Mouse (Mus musculus): ENCODE measurements around the gene Sycp3. TPM values are rescaled to one million over a fixed set of nuclear protein-coding genes. Genes with fewer than 3 reads are reported as not detected.

Gene Sycp3
- polyA plus RNA-seq, 1 experiment = not detected

- no peak for TF ChIP-seq GATA1 (IDR thresholded peaks at IDR 0.05; ENCODE audit: low read length)
Observed at GRCm38 (mm10) chr10:88491632-88492031, 32.3 kb downstream of the Sycp3 start.

- no peak for TF ChIP-seq GATA1 (IDR thresholded peaks at IDR 0.05; ENCODE audit: low read length)
Observed at GRCm38 (mm10) chr10:88492658-88493057, 33.3 kb downstream of the Sycp3 start.

GRCm38 (mm10) chr10:88494959-88495587 is 35.7 kb downstream of the Sycp3 start:
- no peak for TF ChIP-seq GATA1 (IDR thresholded peaks at IDR 0.05; ENCODE audit: low read length)

DNA sequence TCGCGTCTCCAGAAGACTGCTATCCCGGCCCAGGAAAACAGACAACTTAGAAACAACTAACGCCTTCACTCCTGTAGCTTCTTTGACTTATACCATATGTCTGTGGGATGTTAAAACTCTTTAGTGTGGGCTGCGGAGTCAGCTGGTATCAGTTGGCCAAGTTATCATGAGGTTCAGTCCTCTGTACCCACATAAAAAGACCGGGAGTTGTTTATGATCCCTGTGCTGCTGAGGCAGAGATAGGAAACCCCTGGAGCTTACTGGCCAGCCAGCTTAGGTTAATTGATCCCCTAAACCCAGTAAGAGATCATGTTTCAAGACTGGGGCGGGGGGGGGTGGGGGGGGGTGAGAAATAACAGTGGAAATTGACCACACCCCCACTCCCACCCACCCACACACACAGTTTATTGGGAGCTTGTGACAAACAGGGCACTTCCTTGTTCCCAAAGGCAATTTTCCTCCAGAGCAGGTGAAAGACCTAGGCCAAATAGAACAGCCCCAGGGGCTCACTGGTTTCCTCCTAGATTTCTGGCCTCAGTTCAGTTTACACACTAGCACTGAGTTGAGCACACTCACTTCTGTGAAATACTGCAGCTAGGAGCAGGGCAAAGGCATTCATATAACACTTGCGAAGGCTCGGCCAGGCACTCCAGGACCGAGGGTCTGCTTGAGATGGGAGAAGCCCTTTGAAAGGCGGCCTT is 37.6 kb downstream of the Sycp3 start:
- TF ChIP-seq GATA1 (IDR thresholded peaks at IDR 0.05; ENCODE audit: low read length) = no peak

DNA sequence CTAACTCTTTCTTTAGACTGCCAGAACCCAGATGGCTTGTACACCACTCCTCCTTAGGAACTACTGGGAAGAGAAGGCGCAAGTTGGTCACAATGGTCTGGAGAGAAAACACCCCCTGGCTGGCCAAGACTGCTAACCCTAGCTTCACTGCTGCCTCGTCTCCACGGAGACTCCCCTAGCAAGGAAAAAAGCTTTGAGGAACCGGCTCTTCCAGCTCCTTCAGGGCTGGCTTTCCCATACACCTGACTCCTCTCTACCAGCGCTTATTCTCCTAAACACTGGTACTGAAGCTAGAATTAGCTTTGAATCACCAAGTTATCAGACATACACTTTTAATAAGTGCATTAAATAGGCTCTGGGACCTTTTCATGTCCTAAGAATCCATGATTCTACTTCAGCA is 40.6 kb downstream of the Sycp3 start:
- TF ChIP-seq GATA1 (IDR thresholded peaks at IDR 0.05; ENCODE audit: low read length) = no peak

GRCm38 (mm10) chr10:88501370-88501769 is 42.0 kb downstream of the Sycp3 start:
- TF ChIP-seq GATA1 (IDR thresholded peaks at IDR 0.05; ENCODE audit: low read length) = no peak

DNA sequence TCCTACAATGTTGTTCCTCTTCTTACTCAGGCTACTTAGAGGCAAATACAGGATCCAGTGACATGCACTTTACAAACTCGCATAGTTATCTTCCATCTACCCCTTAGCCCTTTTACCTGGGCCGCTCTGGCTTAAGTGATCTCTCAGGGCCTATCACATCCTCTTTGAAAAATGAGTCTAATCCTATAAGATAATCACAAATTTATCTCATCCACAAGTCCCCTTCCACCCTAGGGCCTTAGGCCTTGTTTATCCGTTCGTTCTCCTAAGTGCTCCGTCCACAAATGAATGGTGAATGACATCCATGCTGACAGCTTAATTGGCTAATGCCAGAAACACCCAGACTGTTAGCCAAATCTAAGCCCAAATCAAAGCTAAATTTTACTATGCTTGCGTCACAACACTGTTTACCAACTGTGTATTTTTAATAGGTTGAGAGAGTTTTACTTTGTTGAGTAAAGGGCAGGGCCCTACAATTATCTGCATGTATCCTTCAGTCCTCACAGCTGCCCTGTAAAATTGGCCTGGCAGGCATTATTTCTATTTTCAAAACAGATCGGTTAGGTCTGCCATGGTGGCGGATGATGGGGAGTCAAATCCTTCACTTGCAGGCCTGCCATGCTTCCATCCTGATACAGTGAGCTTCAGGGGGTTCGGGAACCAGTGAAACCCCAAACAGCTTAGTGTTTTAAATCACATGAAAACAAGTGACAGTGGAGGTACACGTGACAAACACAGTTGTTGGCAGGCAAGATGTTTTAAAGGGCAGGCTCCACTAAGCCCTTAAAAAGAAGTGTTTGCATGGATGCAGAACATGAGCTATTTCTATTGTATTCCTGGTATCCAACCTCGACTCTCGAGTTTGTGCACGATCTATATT is 42.8 kb downstream of the Sycp3 start:
- TF ChIP-seq GATA1 (IDR thresholded peaks at IDR 0.05; ENCODE audit: low read length) = no peak

DNA sequence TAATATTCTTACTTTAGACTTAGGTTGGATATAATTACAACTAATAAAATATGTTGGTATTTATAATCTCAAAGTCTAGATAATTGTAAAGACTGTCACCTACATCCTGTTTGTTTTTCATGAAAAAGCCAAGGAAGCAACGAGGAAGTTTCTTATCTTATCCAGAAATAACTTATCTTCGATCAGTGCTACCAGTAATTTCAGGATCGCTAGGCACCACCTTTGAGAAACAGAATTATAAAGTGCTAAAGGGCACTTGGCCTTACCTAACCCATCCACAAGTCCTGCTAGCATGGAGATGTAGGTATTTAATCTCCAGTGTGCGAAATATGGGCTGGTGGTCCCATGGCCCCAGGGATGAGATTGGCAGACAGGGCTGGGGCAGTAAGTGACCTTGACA is 43.5 kb downstream of the Sycp3 start:
- no peak for TF ChIP-seq GATA1 (IDR thresholded peaks at IDR 0.05; ENCODE audit: low read length)

DNA sequence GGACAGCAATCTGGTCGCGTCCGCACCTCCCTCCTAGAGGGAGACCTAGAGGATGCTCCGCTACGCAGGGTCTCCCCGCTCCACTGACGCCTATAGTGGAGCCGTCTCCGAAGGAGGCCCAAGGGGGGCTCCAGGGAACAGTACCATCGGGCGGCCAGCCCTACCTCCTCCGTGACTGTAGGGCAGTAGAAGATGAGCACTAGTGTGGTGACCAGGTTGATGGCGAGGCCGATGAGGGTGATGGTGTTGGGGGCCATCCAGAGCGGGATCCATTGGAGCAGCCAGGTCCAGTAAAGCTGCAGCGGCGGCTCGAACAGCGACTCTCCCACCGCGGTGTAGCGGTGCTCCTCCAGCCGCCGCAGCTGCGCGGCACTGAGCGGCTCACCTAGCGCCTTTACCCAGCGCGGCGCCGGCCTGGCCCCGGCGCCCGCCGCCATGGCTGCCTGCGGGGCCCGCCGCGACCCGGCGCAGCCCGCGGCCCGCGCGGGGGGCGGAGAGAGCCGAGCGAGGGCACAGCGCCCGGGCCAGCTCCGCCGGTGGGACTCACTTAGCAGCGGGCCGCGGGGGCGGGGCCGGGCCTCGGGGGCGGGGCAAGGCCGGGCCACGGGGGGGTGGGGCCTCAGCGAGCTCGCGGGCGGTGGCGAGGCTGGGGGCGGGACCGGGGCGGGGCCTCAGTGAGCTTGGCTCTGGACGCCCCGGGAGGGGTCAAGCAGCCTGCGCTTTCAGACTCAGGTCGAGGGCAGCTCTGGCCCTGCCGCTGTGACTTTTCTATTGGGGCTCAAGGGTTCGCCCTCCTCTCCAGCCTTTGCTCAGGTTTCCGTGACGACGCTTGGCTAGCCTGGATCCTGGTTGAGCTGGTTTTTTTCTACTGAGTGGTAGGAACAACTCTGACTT is 44.3 kb downstream of the Sycp3 start, which contains the start of gene Chpt1:
Gene Chpt1, minus strand, starts transcription at position 653 of the 894 bp plus-strand sequence.
- no peak for TF ChIP-seq GATA1 (IDR thresholded peaks at IDR 0.05; ENCODE audit: low read length)

DNA sequence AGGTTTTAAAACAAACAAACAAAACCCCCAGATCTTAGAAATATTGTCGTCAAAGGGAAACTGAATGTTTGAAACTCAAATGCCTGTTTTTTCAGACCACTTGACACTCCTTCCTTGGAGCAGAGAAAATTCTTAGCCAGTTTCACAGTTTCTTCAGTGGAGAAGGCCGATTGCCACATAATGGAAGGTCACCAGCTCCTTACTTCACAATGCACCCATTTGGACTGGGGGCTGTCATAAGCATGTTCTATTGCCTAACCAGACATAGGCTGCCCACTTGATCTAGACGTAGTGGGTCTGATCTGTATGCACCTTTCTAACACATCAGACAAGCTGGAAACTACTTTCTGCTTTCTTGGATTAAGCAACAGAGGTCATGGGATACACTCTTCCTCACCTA is 45.1 kb downstream of the Sycp3 start:
- TF ChIP-seq GATA1 (IDR thresholded peaks at IDR 0.05; ENCODE audit: low read length) = no peak

DNA sequence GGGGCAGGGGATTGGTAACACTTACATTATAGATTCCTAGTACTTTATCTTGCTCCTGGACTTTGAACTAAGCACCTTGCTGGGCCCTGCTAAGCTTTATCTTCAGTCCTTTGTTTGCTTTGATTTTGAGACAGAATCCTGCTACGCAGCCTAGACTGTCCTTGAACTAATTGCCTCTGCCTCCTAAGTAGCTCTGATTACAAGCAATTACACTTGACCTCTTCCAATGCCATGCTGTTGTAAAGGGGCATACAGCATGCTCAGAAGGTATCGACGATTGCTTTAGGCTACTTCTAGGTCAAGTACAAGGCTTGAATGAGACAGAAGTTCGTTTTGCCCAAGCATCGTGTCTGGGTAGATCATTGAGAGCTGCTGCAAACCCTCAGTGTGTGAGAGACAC is 45.9 kb downstream of the Sycp3 start:
- TF ChIP-seq GATA1 (IDR thresholded peaks at IDR 0.05; ENCODE audit: low read length) = no peak

GRCm38 (mm10) chr10:88507691-88508143 is 48.3 kb downstream of the Sycp3 start:
- no peak for TF ChIP-seq GATA1 (IDR thresholded peaks at IDR 0.05; ENCODE audit: low read length)

DNA sequence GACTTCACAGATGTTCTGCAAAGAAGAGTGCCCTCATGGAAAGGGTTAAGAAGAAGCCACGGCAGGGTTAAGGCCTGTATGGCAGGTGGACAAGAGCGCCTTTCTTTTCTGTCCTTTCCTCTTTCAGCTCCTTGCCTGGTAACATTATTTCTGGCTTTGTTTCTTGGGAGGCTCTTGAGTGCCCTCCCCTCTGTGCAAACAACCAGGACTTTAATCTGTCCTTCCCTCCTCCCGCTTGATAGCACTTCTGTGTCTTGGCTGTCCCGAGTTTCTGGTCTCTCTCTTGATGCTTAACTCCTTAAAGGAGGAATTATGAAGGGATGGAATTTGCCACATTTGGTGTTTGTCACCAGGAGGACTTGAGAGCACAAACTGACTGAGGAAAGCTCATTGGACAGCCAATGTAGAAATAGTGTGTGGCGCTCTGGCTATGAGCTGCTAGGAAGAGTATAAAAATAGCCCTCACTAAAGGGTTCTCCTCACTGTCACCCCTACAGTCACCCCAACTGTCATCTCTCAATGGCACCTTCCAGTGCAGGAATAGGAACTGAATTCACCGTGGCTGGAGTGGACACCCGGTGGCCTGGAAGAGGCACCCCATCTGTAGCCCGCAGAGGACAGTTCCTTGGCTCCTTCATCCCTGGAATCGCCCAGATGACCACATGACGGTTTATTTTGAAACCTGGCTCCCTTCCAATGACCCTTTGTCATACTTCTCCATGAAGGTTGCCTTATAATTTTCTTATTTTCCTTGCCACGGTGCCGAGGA is 51.3 kb downstream of the Sycp3 start:
- TF ChIP-seq GATA1 (IDR thresholded peaks at IDR 0.05; ENCODE audit: low read length) = no peak

- TF ChIP-seq GATA1 (IDR thresholded peaks at IDR 0.05; ENCODE audit: low read length) = no peak
Observed at GRCm38 (mm10) chr10:88511355-88511754, 52.0 kb downstream of the Sycp3 start.
